Mouse (Mus musculus) forebrain, embryonic 15.5 days (tissue): ENCODE measurements around the gene Map2. TPM values are rescaled to one million over a fixed set of nuclear protein-coding genes. Genes with fewer than 3 reads are reported as not detected.
A peak's percentile ranks its signal among the peaks of the same experiment; 100 is the strongest.

Experiments used
- ATAC-seq: fragments of 200-750 bp; cut with Nextera tagmentation; replicated peaks from 2 replicates; pipeline ENCODE4 v1.8.0; 2017; ENCODE audit warnings: mild to moderate bottlenecking, moderate TSS enrichment, moderate library complexity
- H3K27ac ChIP-seq: fragments of 300-500 bp; sonication (generic); replicated peaks from 2 replicates; pipeline ENCODE4 v1.5.1; 2015; ENCODE audit warnings: mild to moderate bottlenecking, inconsistent platforms
- H3K27me3 ChIP-seq: fragments of 300-500 bp; sonication (generic); 2 replicates; pipeline ENCODE4 v1.6.1; 2015; ENCODE audit warnings: inconsistent platforms
- H3K36me3 ChIP-seq: fragments of 300-500 bp; sonication (generic); 2 replicates; pipeline ENCODE4 v1.6.1; 2015; ENCODE audit warnings: mild to moderate bottlenecking, inconsistent platforms
- H3K4me1 ChIP-seq: fragments of 300-500 bp; sonication (generic); 2 replicates; pipeline ENCODE4 v1.6.1; 2015; ENCODE audit warnings: inconsistent platforms
- H3K4me2 ChIP-seq: fragments of 300-500 bp; sonication (generic); replicated peaks from 2 replicates; pipeline ENCODE4 v1.6.1; 2015; ENCODE audit warnings: mild to moderate bottlenecking, inconsistent platforms
- H3K4me3 ChIP-seq: fragments of 300-500 bp; sonication (generic); 2 replicates; pipeline ENCODE4 v1.5.1; 2015; ENCODE audit warnings: mild to moderate bottlenecking, inconsistent platforms
- H3K9ac ChIP-seq: fragments of 300-500 bp; sonication (generic); replicated peaks from 2 replicates; pipeline ENCODE4 v1.6.1; 2015; ENCODE audit warnings: mild to moderate bottlenecking, inconsistent platforms
- H3K9me3 ChIP-seq: fragments of 300-500 bp; sonication (generic); 2 replicates; pipeline ENCODE4 v1.6.1; 2016; ENCODE audit warnings: inconsistent platforms
- WGBS: fragments of 180-500 bp; shearing (Covaris S2); methylation state at CpG from one replicate; pipeline ENCODE4 v1.1.7; 2015; ENCODE audit warnings: mixed read lengths; 5-methylcytosine and 5-hydroxymethylcytosine counted together
- polyA plus RNA-seq: library from polyadenylated mRNA; unstranded; fragments of >200 nt; fragmentation: Nextera tagmentation; extraction: Ambion mirVana; gene quantifications from 2 replicates; pipeline ENCODE4 v1.2.1, GENCODE M21; 2015

The Map2 gene
- polyA plus RNA-seq, 1 experiment from 2014 or later, result 448 TPM

DNA sequence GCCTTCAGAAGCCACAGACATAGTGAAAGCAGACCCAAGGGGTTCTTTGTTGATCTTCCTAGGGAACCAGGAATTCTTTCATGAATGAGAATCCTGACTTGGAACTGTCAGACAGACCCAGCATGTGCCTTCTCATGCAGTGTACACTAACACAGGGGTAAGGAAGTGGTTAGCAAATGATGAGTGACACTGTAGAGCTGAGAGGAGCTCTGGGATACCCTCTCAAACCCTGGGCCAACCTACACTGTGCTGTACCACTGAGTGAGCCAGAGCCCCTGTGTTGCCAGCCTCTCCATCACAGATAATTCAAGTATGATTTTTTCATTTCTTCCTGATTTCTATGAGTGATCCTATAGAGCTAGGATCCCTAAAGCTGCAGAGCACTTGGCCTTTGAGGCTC lies 255.9 kb downstream of the Map2 start:
- H3K36me3 ChIP-seq, result peaks cover 61% of the 10 kb centered on the region
- 0 out of 2 replicates have a peak, but pooled peaks have one; percentile 46 for ATAC-seq
- no peaks in the 10 kb centered on the region for H3K9me3 ChIP-seq
- H3K27me3 ChIP-seq, result no peaks in the 10 kb centered on the region
- H3K4me2 ChIP-seq, result no peak overlapping the region
- no peak overlapping the region for H3K27ac ChIP-seq
- H3K4me1 ChIP-seq, result no peaks in the 10 kb centered on the region
- no peak overlapping the region for H3K9ac ChIP-seq
- H3K4me3 ChIP-seq, result no peak overlapping the region

DNA sequence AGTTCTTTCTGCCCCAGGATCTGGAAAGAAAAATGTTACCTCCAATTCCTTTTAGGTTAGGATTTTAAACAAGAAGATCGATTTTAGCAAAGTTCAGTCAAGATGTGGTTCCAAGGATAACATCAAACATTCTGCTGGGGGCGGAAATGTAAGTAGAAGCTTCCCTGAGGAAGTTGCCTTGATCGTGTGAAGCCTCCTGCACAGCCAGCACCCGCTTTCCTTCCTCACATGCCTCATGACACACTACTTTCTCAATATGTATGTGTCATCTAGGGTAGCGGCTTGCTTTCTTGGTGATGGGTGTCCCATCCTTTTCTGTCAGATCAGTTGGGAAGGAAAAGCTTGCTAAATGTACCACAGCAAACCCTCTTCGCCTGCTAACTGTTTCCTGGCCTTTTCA lies 256.4 kb downstream of the Map2 start:
- no peak for ATAC-seq
- H3K27me3 ChIP-seq, result no peaks in the 10 kb centered on the region
- H3K4me1 ChIP-seq, result no peaks in the 10 kb centered on the region
- H3K9ac ChIP-seq, result no peak overlapping the region
- H3K4me3 ChIP-seq, result no peak overlapping the region
- H3K9me3 ChIP-seq, result no peaks in the 10 kb centered on the region
- no peak overlapping the region for H3K27ac ChIP-seq
- 93% methylated on average over 6 of the region's 6 CpGs for WGBS
- no peak overlapping the region for H3K4me2 ChIP-seq
- H3K36me3 ChIP-seq, result peaks cover 58% of the 10 kb centered on the region

DNA sequence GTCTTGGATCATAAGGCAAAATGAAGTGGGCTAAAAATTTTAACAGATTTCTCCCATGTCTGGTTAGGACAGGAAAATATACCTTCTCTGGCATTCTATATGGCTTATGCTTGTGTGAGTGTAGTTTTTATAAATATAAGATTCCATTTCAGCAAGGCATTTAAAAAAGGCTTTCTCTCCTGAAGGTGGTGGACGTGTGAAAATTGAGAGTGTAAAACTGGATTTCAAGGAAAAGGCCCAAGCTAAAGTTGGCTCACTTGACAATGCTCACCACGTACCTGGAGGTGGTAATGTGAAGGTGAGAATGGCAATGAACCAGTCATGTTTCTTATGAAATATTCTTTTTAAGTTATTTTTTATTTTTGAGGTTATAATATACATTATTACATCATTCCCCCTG lies 263.0 kb downstream of the Map2 start:
- Histone ChIP-seq H3K4me2 (no peak overlapping the region), H3K4me3 (no peak overlapping the region), H3K27me3 (no peaks in the 10 kb centered on the region), H3K9ac (no peak overlapping the region), H3K27ac (no peak overlapping the region), H3K4me1 (no peaks in the 10 kb centered on the region), H3K36me3 (peaks cover 60% of the 10 kb centered on the region), H3K9me3 (no peaks in the 10 kb centered on the region)
- no peak for ATAC-seq
- 87% methylated on average over 2 of the region's 2 CpGs for WGBS

DNA sequence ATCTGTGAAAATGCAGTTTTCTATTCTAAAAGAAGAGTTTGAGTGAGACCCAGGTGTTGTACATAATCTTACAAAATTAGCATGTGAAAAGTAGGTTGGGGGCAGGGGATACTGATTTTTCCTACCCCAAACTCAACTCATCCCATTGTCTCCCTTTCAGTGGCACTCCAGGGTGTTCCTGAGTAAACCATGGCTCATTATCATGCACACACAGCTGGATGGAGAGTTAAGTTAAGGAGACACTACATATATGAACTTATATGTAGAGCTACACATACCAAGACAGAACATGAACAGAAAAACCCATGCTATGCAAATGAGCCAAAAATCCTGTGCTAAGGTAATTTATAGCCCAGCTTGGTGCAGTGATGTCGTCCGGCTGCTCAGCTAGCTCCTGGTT lies 267.8 kb downstream of the Map2 start:
- Histone ChIP-seq H3K9me3 (no peaks in the 10 kb centered on the region), H3K4me1 (no peaks in the 10 kb centered on the region), H3K36me3 (peaks cover 48% of the 10 kb centered on the region), H3K4me3 (no peak overlapping the region), H3K4me2 (no peak overlapping the region), H3K27ac (no peak overlapping the region), H3K27me3 (no peaks in the 10 kb centered on the region), H3K9ac (no peak overlapping the region)
- 0 out of 2 replicates have a peak, but pooled peaks have one; percentile 26 for ATAC-seq
- WGBS, result 83% methylated on average over 2 of the region's 2 CpGs

DNA sequence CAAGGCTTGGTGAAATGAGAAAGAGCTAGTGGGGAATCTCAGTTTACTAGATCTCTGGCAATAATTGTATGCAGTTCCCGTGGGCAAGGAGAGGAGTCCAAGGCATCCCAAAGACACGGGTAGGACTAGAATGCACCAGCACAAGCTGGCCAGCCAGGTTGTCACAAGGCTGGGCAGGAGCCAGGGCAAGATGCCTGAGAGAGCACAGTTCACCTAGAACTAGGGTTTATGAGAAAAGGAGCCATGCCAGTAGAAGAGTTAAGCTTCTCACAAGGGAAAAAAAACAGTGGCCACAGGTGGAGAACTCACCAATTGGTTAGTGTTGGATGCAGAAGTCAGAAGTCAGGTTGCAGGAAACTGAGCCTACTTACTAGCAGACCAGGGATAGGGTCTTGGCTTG lies 274.4 kb downstream of the Map2 start:
- Histone ChIP-seq H3K27me3 (no peaks in the 10 kb centered on the region), H3K36me3 (peaks cover under 1% of the 10 kb centered on the region; the same call in 1 of the 2 replicates), H3K4me3 (no peak overlapping the region), H3K4me1 (no peaks in the 10 kb centered on the region), H3K4me2 (no peak overlapping the region), H3K9ac (no peak overlapping the region), H3K9me3 (no peaks in the 10 kb centered on the region), H3K27ac (no peak overlapping the region)
- ATAC-seq, result no peak
- 75% methylated on average over 2 of the region's 2 CpGs for WGBS

DNA sequence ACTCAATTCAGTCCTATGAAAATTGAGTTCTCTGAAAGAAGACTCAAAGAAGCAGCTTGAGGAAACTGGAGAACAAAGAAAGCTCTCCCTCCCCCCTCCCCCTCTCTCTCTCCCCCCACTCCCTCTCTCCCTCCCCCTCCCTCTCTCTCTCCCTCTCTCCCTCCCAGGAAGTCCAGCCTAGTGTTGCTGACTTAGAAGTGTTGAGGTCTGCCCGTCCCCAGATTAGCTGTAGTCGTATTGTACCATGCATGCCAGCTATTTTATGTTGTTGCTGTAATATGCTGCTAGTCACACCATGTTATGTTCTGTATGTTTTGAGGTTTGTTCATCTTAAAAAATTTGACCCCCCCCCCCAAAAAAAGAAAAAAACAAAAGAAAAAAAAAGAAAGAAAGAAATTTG lies 281.5 kb downstream of the Map2 start:
- H3K4me3 ChIP-seq, result no peak overlapping the region
- H3K9me3 ChIP-seq, result no peaks in the 10 kb centered on the region
- H3K9ac ChIP-seq, result no peak overlapping the region
- H3K27me3 ChIP-seq, result no peaks in the 10 kb centered on the region
- WGBS, result 25% methylated on average over 2 of the region's 2 CpGs
- H3K4me2 ChIP-seq, result no peak overlapping the region
- no peaks in the 10 kb centered on the region for H3K4me1 ChIP-seq
- no peak for ATAC-seq
- no peaks in the 10 kb centered on the region for H3K36me3 ChIP-seq
- H3K27ac ChIP-seq, result no peak overlapping the region

DNA sequence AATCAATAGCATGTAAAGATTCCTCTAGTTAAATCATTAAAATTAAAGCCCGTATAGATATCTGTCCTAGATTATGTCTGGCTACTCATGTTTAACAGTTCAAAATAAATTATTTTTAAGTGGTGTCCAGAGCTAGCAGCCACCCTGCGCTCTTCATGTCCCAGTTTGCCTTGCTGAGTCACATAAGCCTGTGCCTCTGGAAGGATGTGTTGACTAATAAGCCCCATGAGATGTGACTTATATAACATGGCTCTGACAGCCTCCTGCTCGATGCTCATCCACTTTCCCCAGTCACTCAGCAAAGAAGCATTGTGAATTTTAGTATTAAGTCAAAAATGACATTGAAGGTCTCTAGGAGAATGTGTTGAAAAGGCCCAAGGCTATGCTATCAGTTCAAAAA lies 282.7 kb downstream of the Map2 start:
- H3K4me1 ChIP-seq, result no peaks in the 10 kb centered on the region
- no peak overlapping the region for H3K27ac ChIP-seq
- H3K9me3 ChIP-seq, result no peaks in the 10 kb centered on the region
- H3K27me3 ChIP-seq, result no peaks in the 10 kb centered on the region
- H3K9ac ChIP-seq, result no peak overlapping the region
- H3K36me3 ChIP-seq, result no peaks in the 10 kb centered on the region
- H3K4me2 ChIP-seq, result no peak overlapping the region
- H3K4me3 ChIP-seq, result no peak overlapping the region
- ATAC-seq, result no peak
- 88% methylated on average over 3 of the region's 3 CpGs for WGBS

DNA sequence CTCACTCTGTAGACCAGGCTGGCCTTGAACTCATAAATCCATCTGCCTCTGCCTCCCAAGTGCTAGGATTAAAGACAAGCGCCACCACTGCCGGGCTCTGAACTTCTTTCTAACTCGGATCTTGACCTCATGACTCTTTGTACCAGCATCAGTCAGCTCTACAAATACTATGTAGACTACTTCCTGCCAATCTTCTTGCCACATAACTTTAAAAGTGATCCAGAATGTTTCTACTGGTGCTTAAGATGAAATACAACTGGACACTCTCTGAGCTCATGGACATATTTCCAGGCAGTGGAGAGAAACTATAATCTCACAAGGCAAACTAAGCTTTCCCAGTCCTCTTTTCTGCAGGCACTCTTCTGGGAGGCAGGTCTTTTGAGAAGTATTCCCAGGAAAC lies 284.3 kb downstream of the Map2 start:
- no peaks in the 10 kb centered on the region for H3K36me3 ChIP-seq
- H3K4me3 ChIP-seq, result no peak overlapping the region
- no peaks in the 10 kb centered on the region for H3K27me3 ChIP-seq
- ATAC-seq, result no peak
- no peaks in the 10 kb centered on the region for H3K9me3 ChIP-seq
- H3K4me1 ChIP-seq, result no peaks in the 10 kb centered on the region
- H3K9ac ChIP-seq, result no peak overlapping the region
- H3K27ac ChIP-seq, result no peak overlapping the region
- no peak overlapping the region for H3K4me2 ChIP-seq
- WGBS, result 81% methylated on average over 3 of the region's 3 CpGs

DNA sequence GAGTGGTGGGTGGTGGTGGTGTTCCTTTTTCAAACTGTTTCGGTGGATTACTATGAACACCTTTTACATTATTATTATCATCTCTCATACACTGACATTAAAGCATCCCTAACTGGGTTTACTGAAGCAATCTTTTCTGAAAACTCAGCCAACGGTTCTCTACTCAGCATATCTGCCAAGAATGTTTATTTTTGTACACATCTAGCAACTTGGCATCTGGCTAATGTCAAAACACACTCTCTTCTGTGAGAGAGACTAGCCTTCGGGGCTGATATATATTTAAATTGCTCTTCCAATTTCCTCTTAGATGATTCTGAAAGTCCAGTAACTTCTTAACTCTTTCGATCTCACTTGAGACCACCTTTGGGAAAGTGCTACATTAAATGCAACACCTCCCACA lies 285.8 kb downstream of the Map2 start:
- Histone ChIP-seq H3K27me3 (no peaks in the 10 kb centered on the region), H3K9ac (no peak overlapping the region), H3K36me3 (no peaks in the 10 kb centered on the region), H3K4me3 (no peak overlapping the region), H3K4me2 (no peak overlapping the region), H3K27ac (no peak overlapping the region), H3K4me1 (no peaks in the 10 kb centered on the region), H3K9me3 (no peaks in the 10 kb centered on the region)
- ATAC-seq, result no peak
- WGBS, result 69% methylated on average over 4 of the region's 4 CpGs

DNA sequence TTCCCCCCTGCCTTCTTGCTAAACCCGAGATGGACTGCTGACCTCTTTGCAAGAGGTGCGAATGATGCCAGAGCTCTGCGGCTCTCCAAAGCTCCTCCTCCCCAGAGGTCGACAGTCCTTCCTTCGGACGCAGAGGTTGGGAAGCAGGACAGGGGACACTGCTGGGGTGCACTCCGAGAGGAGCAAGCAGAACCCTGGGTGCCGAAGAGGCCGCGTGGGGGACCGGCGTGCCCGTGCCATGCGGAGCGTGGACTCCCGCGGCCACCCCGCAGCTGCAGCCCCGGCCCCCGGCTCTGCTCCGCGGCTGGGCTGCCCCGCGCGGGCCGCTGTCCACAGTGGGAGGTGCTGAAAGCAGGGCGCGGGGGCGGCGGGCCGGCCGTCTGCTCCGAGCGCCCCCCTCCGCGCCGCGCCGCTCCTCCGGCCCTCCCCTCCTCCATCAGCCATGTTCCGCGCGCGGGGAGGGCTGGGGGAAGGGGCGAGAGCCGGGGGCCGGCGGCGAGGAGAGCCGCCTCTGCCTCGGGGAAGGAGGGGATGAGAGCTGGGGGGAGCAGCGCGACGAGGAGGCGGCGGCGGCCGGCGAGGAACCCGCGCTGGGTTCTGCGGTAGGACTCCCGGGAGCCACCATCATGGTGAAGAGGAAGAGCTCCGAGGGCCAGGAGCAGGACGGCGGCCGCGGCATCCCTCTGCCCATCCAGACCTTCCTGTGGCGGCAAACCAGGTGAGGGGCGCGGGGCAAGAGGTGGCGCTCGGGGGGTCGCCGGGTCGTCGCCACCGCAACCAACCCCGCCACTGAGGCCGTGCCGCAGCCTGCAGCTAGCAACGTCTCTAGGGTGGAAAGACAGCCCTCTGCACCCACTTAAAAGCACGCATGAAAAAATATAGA lies 293.0 kb downstream of the Map2 start, which contains the start of gene Unc80:
Gene Unc80 (plus strand): TSS at position 547 of the 883 bp plus-strand sequence.
- peak; percentile 91 for ATAC-seq
- H3K4me2 ChIP-seq, result peak within 1 kb of the TSS; percentile 92
- under 1% methylated on average over 79 of the region's 83 CpGs for WGBS

DNA sequence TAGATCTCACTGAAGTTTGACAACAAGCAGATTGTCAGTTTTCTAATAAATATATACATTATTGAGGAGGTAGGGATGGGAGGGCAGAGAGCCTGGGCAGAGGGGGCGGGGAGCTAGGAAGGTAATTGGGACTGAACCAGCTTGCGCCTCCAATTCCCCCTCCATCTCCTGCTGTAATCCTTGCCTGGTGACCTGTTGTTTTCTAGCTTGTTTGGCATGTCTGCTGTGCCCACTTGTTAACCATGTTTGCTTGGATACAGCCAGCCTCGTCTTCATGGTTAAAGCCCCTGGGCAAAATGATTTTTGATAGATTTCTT lies 293.6 kb downstream of the Map2 start:
- H3K27ac ChIP-seq, result no peak overlapping the region

More for the DNA sequence above, 293.0 kb downstream of the Map2 start, which contains the start of gene Unc80:
- peak within 1 kb of the TSS; percentile 34; the same call in 1 of the 2 replicates for H3K27ac ChIP-seq
- no peaks in the 10 kb centered on the region for H3K27me3 ChIP-seq
- peak within 1 kb of the TSS; percentile 83 for H3K4me3 ChIP-seq
- H3K9me3 ChIP-seq, result no peaks in the 10 kb centered on the region
- peaks cover 12% of the 10 kb centered on the region for H3K4me1 ChIP-seq
- H3K36me3 ChIP-seq, result no peaks in the 10 kb centered on the region
- H3K9ac ChIP-seq, result peak within 1 kb of the TSS; percentile 81

DNA sequence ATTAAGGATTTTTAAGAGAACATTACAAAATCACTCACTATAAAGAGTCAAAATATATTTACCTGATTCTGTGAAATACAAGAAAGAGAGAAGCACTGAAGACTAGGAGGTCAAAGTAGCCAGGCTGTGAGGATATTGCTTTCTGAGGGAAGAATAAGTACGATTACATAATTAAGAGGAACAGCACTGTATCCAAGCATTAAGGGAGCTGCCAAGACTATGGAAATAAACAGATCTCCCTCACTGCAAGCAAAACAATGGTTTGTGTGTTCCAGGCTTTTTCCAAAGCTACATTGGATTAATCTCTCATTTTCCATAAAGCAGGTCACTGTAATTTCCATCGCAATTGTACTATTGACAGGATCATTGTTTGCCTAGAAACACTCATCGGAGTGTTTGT lies 307.7 kb downstream of the Map2 start:
- H3K4me2 ChIP-seq, result no peak overlapping the region
- no peaks in the 10 kb centered on the region for H3K9me3 ChIP-seq
- H3K27me3 ChIP-seq, result no peaks in the 10 kb centered on the region
- no peak for ATAC-seq
- 78% methylated on average over 3 of the region's 3 CpGs for WGBS
- H3K27ac ChIP-seq, result no peak overlapping the region
- H3K4me3 ChIP-seq, result no peak overlapping the region
- no peaks in the 10 kb centered on the region for H3K36me3 ChIP-seq
- no peak overlapping the region for H3K9ac ChIP-seq
- no peaks in the 10 kb centered on the region for H3K4me1 ChIP-seq

More for the DNA sequence above, 293.6 kb downstream of the Map2 start:
- Histone ChIP-seq H3K36me3 (no peaks in the 10 kb centered on the region), H3K9ac (peak overlapping the region; percentile 81), H3K9me3 (no peaks in the 10 kb centered on the region), H3K4me3 (peak overlapping the region; percentile 83), H3K4me1 (peaks cover 12% of the 10 kb centered on the region), H3K27me3 (no peaks in the 10 kb centered on the region), H3K4me2 (peak overlapping the region; percentile 92)
- 8% methylated on average over 3 of the region's 3 CpGs for WGBS
- peak; percentile 65 for ATAC-seq
